Mouse (Mus musculus): ENCODE data around the gene Eva1a. TPM values are rescaled to one million over a fixed set of nuclear protein-coding genes. Genes with fewer than 3 reads are reported as not detected.

The Eva1a gene
- polyA plus RNA-seq (2012; ENCODE audit: low replicate concordance) = 1.5 and 2.2 TPM in 2 replicates

DNA sequence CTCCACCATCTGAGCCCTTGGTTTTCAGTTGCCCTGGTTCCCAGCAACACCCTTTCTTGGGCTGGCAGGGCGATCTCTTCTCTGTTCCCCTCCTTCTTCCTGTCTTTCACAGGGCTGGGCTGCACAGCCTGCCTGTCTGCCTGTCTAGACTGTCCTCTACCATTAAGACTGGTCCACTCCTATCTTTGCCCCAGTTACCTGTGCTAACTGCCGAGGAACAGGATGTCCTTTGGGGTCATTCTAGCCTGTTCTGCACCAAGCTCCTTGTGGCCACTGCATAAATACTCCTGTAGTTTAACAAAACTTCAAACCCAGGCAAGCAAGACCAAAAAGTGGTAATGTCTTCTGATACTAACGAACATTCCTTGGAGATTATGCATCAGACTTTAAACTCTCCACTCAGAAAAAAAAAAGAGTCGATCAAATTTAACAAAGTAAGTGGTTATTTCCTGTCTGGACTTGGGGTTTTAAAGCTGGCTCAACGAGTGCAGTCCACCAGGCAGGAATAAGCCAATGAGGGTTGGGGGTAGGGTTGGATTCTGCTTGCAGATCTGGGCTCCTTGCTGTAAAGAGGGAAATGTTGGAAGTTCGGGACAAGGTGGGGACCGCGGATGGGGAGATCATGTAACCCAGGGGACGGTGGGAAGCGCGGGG, at the start of gene Eva1a:
Gene Eva1a (plus strand): TSS at position 210 of the 654 bp plus-strand sequence.

Other genes starting within 250 kb of the Eva1a start
- gene Gcfc2, start 117.4 kb upstream of the Eva1a start, polyA plus RNA-seq (2012; ENCODE audit: low replicate concordance) = 1.2 and 2.0 TPM in 2 replicates
- gene Mrpl19, start 75.1 kb upstream of the Eva1a start, polyA plus RNA-seq (2012; ENCODE audit: low replicate concordance) = 1.3 and 3.6 TPM in 2 replicates